Mouse (Mus musculus): ENCODE results near the gene Habp4.

Gene Habp4

GRCm38 (mm10) chr13:64178000-64178399, 16.4 kb downstream of the Habp4 start:
- intact Hi-C loops (cut with DNase I) = no loop called here

- intact Hi-C loops (cut with DNase I) = no loop called here
Measured at GRCm38 (mm10) chr13:64178746-64179652, 17.4 kb downstream of the Habp4 start.

GRCm38 (mm10) chr13:64180300-64180699, 18.7 kb downstream of the Habp4 start:
- intact Hi-C loops (cut with DNase I) = loop anchor here (5.0 kb wide), 2 partner anchors 67 to 127 kb away; no protein-coding TSS in a partner anchor

DNA sequence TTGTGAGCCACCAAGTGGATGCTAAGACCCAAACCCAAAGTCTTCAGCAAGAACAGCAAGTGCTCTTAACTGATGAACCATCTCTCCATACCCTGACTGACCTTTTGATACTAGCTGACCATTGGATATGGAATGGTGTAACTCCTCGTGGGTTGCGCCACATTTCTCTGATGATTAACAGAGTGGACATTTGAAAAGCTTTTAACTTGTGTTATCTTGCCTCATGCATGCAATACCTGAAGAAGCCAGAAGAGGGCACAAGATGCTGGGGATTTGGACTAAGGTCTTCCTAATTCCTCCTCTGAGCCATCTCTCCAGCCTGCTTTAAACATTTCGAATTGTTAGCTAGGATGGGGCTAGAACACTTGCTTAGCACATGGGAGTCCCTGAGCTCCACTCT, 19.3 kb downstream of the Habp4 start:
- intact Hi-C loops (cut with DNase I) = loop anchor here (5.0 kb wide), 2 partner anchors 66 to 126 kb away; no protein-coding TSS in a partner anchor

GRCm38 (mm10) chr13:64182091-64182490, 20.5 kb downstream of the Habp4 start:
- intact Hi-C loops (cut with DNase I) = loop anchor here (5.0 kb wide), 2 partner anchors 65 to 125 kb away; no protein-coding TSS in a partner anchor

DNA sequence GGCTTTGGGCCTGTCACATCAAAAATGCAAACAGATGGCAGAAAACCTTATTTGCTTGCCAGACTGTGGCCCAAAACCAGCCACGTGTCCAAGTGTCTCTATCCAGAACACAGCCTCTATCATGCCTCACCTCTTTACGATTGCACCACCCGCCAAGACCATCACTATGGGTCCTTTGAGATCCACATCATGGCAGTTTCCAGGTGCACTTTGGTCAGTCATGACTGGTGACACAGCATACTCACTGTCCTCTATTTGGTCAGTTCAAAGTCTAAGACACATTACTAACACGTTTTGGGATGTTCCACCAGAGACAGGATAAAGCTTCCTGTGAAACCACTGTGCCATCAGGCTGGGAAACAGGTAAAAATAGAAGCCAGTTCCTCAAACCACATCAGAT, 22.0 kb downstream of the Habp4 start:
- intact Hi-C loops (cut with DNase I) = loop anchor here (5.0 kb wide), 2 partner anchors 64 to 124 kb away; no protein-coding TSS in a partner anchor

GRCm38 (mm10) chr13:64184361-64184760, 22.7 kb downstream of the Habp4 start:
- intact Hi-C loops (cut with DNase I) = loop anchor here (5.0 kb wide), 2 partner anchors 63 to 123 kb away; no protein-coding TSS in a partner anchor

DNA sequence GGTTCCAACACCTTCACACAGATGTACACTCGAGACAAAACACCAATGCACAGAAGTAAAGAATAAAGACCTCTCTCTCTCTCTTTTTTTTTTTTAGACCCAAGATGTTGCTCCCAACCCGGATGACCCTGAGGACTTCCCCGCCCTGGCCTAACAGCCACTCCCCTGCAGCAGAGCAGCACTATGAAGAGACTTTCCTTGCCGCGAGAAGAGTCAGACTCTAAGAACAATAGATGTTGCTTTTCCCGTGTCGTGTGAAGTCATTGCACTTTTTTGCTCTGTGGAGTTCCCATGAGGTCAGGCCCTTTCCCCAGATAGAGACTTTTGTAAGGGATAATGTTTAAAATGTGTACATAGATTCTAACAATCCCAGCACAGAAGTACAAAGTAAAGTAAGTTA, 23.6 kb downstream of the Habp4 start:
- intact Hi-C loops (cut with DNase I) = no loop called here

- intact Hi-C loops (cut with DNase I) = no loop called here
Measured at GRCm38 (mm10) chr13:64185586-64185985, 24.0 kb downstream of the Habp4 start.

- intact Hi-C loops (cut with DNase I) = no loop called here
Measured at GRCm38 (mm10) chr13:64186516-64186915, 24.9 kb downstream of the Habp4 start.

- intact Hi-C loops (cut with DNase I) = no loop called here
Measured at GRCm38 (mm10) chr13:64187065-64187464, 25.4 kb downstream of the Habp4 start.

- intact Hi-C loops (cut with DNase I) = no loop called here
Measured at GRCm38 (mm10) chr13:64197899-64198298, 36.3 kb downstream of the Habp4 start.

DNA sequence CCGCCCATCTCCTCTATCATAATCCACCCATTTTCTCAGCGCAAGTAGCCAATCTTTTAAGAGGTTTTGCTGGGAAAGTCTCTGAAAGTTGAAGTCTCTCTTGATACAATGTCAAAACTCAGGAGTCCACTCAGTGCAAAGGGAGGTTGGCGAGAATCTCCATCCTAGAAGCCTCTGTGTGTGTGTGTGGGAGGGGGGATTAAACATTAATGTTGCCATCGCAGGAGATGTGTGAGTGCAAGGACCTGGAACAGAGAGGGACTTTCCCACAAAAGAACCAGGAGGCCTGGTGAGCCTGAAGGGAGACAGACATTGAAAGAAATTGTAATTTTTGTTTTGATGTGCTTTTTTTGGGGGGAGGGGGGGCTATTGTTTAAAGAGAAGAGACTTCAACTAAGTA, 36.7 kb downstream of the Habp4 start:
- intact Hi-C loops (cut with DNase I) = no loop called here

GRCm38 (mm10) chr13:64200911-64201310, 39.3 kb downstream of the Habp4 start:
- intact Hi-C loops (cut with DNase I) = no loop called here

- intact Hi-C loops (cut with DNase I) = no loop called here
Measured at GRCm38 (mm10) chr13:64204726-64205125, 43.1 kb downstream of the Habp4 start.

- intact Hi-C loops (cut with DNase I) = no loop called here
Measured at GRCm38 (mm10) chr13:64205186-64205585, 43.6 kb downstream of the Habp4 start.

DNA sequence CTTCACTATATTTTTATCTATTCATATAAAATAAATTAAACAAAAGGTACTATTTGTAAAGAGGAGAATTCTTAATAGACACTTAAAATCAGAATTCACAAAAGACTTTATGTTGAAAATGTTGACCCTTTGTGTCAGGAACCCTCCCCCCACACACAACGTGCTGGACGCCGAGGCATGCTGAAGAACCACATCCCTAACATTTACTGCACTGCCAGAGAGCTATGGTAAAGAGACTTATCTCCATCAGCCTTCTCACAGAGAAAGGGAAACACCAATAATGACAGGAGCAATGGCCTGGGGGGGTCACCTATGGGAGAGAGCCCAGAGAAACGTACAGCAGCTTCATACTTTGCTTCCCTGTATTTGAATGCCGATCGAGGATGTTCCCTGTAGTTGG, 46.5 kb downstream of the Habp4 start:
- intact Hi-C loops (cut with DNase I) = no loop called here

DNA sequence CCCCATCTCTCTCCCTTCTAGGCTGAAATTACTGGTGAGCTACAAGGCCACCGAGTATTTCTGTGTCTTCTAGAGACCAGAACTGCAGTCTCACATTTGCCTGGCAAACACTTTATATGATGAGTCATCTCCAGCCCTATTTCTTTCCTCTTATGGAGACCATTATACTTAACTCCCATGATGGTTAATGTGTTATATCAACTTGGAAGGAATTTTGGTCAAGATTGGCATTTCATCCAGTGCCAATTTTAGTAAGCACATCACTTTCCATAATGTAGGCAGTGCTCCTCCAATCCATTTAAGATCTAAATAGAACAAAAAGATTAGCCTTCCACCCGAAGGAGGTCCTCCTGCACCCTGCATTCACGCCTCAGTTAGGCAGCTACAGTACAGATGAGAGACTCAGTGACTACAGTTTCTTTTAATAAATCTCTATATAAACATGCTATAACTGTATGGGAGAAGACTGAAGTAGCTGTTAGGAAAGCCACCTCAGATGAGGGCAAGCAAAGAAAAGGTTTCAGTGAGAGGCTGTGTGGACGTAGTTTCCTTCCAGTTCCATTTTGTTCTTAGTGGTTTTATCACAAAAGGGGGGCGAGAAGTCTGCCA, 50.5 kb downstream of the Habp4 start:
- intact Hi-C loops (cut with DNase I) = no loop called here

DNA sequence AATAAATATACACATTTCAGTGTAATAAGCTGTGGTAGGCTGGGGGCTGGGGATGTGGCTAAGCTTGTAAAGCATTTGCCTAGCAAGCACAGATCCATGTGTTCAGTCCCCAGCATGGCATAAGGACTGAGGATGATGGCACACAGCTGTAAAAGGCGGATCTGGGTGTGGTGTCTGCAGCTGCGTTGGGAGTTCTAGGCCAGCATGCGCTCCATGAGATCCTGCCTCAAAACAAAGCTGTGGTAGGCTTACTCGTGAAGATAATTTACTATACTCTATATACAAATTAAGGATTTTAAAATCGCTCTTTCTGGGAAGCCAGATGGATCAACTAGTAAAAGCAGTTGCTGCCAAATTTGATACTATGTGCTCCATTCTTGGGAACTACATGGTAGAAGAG, 53.3 kb downstream of the Habp4 start:
- intact Hi-C loops (cut with DNase I) = no loop called here

GRCm38 (mm10) chr13:64225738-64226137, 64.1 kb downstream of the Habp4 start:
- intact Hi-C loops (cut with DNase I) = no loop called here

GRCm38 (mm10) chr13:64226725-64227124, 65.1 kb downstream of the Habp4 start:
- intact Hi-C loops (cut with DNase I) = no loop called here

- intact Hi-C loops (cut with DNase I) = no loop called here
Measured at GRCm38 (mm10) chr13:64233139-64233538, 71.5 kb downstream of the Habp4 start.
